Mouse (Mus musculus): ENCODE data around the gene Vrtn.

Gene Vrtn

DNA sequence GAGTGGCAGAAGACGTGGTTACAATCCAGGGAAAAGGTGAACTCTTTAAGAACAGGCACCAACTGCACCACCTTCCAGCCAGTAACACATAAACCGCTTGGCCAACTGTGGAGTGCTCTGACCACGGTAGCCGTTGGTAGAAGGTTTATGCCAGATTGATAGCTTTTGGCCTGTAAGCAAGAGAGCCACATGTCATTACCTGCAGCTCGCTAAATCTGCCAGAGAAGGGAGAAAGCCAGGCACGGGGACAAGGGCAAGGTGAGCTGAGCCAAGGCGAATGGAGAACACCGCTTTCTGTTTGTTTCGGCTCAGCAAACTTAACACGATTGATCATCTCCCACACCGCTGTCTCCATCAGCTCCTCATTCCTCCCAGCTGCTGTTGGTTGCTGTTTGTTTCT, 48.2 kb downstream of the Vrtn start:
- WGBS: 91% methylated on average over 11 of the region's 11 CpGs

DNA sequence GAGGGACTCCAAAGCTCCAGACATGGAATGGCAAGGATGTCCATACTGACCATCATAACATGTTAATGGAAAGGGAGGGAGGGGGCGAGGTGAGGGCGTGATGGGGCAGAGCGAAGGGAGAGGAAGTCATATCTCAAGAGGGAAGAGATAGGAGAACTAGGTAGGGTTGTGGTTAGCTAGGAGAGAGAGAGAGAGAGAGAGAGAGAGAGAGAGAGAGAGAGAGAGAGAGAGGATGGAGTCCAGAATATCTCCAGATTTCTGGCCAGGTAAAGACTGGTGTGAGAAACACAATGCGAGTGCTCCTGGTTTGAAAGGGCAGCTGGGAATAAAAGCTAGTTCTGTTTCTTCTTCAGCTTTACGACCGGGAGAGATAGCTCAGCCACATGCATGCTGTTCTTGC, 51.3 kb downstream of the Vrtn start:
- WGBS: 88% methylated on average over 6 of the region's 6 CpGs

DNA sequence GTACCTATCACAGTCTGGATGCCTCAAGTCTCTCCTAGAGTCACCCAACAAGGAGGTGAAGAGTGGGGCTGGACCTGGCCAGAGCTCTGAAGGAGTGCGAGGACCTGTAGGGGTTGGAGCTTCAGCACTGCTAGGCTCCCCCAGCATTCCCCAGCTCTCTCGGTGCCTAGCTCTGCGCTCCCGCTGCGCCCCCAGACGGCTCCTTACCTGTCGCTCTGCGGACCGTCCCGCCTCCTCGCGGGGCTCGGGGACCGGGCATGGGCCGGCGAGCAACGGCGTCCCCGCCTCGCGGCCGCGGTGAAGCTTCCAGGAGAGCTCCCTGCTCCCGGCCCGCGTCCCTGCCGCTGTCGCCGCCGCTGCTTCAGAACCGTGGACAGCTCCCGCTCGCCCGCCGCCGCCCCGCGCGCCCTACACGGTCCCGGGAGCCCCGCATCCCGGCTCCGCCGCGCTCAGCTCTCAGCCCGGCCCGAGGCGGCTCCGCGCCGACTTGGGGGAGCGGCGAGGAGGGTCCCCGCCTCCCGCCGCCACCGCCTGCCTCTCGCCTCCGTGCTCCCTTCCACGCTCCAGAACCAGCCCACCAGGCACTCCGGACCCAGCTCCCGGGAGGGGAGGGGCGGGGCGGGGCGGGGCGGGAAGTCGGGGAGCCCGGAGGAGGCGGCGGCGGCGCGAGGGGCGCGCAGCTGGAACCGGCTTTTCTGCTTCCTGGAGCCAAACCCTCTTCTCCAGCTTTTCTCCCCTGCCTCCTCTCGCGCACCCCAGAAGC, 57.7 kb downstream of the Vrtn start, which contains the start of gene Syndig1l:
TSS of gene Syndig1l (minus strand) at position 513 of the 763 bp plus-strand sequence.
- WGBS: 1% methylated on average over 70 of the region's 79 CpGs
